Mouse (Mus musculus): Measurements from ENCODE around the gene Gdf11.

The Gdf11 gene

DNA sequence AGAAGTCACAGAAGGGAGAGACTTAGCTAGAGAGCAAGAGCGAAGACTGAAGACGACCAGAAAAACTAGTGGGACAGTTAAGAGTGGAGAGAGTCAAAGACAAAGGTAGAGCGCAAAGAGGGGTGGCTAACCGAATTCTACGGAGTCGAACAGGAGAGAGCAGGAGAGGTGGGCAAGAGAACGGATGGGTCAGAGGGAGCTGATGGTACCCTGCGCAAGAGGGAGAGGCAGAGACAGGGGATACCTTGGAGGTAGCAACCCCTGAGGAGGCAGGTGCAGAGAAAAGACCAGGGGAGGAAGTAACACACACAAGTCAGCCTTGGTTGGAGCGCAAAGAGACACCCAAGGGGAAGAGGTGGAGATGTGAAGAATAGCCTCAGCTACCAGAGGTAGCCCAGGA lies 728 bp upstream of the Gdf11 start:
- peak; percentile 60 for DNase-seq (ENCODE audit: low read depth)

DNA sequence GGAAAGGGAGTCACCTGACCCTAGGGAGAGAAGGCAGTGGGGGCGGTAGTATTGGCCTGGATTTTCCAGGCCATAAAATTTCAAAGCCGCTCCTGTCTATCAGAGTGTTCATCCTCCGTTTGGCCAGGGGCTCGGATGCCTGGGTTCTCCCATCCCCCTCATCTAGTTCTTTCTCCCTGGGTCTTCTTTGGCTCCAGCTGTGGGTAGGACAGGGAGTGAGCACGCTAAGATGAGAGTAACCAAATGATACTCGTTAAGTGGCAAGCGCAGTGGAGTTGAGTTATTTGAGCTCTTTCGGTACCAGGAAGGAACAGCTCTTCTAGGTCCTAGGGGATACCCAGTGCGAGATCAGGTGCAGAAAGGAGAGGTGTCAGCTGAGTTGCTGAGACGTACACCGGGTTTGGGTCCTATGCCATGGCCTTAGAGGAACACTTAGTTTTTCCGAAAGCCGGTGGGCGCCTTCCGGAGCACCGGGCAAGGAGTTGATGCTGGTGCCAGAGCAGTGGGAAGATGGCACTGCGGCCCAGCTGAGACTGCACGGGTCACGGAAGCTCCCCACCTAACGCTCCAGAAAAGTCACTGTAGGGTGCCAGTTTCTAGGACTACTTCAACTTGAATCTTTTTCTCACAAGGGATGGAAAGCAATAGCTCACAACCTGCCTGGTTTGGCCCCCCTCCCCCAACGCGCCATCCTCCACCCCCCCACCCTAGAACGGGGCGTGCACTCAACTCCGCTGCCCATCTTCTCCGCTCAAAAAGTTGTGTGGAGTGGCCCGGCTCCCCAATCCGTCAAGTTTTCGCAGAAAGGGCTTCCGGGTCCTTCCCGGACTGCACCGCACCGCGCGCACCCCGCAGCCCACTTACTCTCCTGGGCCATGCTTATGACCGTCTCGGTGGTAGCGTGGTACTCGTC lies 879 bp downstream of the Gdf11 start:
- DNase-seq (ENCODE audit: low read depth), result peak; percentile 49

DNA sequence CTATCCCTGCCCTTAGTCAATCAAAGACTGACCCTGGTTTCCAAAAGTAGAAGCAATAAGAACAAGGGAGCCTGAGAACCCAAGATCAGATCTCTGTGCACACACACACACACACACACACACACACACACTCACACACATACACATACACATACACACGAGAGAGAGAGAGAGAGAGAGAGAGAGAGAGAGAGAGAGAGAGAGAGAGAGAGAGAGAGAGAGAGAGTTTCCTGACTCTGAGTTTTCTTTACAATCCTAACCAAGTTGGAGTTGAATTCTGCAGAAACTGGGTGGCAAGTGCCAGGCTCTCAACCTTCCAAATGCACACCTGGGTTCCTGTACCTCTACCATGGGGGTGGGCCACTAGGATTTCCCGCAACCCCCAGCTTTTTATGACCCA lies 1.7 kb downstream of the Gdf11 start:
- no peak for DNase-seq (ENCODE audit: low read depth)

DNA sequence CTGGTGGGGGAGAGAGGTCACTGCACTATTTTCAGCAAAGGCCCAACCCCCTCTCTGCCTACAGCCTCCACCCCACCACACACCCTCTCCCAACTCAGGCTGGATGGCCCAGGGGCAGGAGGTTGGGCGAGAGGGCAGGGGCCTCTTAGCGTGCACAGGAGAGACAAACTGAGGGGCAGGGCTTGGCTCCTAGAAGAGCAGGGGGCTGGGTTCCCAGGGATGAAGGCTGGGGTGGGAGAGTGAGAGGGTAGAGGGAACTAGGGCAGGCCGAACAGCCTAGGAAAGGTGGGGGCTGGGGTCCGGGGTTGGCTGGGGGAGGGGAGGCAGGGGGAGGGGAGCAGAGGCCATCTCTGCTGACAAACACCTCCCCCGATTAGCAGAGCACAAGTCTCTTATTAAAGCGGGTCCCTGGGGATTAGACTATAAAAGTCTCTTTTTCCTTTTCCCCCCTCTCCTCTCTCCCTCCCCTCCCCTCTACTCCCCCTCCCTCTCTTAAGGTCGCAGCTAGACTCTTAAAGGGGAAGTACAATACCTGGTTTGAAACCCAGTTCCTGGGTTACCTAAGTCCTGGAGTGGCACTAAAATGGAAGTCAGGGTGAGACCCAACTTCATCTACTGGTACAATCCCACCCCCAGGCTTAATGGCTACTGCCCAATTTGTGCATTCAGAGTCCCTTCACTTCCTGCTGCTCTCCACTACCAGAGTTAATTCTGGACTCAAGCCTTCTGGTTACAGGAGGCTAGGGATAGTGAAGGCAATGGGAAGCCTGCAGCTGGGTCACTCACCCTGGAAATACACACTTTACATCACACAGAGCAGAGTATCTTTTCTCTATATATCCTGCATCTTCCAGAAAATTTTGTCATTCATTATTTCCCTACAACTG lies 2.3 kb downstream of the Gdf11 start:
- no peak for DNase-seq (ENCODE audit: low read depth)

DNA sequence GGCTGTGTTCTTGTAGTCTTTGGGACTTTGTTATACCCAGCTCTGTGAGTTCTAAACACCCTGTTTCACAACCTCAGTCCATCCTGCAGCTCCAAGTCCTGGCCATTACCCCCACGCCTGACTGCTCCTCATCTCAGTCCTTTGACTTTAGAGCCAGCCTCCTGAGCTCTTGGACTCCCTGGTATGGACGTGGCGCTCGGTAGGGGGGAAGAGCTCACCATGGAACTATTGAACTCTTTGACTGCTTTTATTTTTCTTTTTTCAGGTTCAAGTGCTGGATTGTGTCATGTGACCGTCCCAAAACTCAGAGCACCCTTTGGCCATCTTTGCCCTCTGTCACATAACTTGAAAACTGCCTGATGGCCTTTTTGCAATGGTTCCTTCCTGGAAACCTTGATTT lies 9.5 kb downstream of the Gdf11 start:
- no peak for DNase-seq (ENCODE audit: low read depth)

DNA sequence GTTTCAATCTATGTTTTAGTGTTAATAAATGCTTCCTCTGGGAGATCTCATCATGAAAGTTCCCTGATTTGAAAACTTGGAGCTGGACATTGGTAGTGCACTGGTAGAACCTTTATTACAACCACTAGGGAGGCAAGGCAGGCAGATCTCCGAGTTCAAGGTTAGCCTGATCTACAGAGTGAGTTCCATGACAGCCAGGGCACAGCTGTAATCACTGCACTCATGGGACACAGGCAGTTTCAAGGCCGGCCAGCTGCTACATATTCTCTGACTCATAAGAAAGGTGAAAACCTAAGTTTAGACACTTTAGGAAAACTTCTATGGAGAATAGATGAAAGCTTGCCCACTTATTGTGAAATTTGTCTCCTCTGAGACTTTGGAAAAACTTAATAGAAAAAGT lies 12.7 kb downstream of the Gdf11 start:
- DNase-seq (ENCODE audit: low read depth), result no peak

DNA sequence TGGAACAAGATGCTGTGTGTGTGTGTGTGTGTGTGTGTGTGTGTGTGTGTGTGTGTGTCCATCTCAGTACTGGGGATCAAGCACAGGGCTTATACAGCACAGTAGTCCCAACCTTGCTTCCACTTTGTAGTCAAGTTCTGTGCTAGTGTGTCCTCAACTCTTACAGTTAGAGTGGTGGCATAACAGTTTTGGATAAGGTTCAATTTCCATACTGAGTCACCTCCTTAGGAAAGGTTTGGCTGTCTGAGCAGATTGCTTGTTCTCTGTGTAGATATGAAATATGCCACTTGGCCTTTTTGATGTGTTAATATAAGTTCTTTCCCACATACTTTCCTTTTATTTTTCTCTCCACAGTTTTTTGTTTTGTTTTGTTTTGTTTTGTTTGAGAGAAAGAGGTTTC lies 13.2 kb downstream of the Gdf11 start:
- no peak for DNase-seq (ENCODE audit: low read depth)

DNA sequence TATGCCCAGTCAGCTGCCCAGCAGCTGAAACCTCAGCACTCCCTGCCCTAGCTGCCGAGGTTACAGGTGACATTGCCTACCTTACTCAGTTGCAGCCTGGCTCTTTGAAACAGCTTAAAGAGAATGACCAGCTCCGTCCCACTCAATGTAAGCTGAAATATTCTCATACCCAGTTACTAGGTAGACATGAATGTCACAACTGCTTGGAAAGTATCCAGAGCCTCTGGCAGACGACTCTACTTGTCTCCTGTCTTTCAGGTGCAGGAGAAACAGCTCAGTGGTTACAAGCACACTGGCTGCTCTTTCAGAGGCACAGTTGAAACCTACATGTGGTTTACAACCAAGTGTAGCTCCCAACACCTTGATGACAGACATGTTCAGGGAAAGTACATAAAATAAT lies 21.2 kb downstream of the Gdf11 start:
- no peak for DNase-seq (ENCODE audit: low read depth)

DNA sequence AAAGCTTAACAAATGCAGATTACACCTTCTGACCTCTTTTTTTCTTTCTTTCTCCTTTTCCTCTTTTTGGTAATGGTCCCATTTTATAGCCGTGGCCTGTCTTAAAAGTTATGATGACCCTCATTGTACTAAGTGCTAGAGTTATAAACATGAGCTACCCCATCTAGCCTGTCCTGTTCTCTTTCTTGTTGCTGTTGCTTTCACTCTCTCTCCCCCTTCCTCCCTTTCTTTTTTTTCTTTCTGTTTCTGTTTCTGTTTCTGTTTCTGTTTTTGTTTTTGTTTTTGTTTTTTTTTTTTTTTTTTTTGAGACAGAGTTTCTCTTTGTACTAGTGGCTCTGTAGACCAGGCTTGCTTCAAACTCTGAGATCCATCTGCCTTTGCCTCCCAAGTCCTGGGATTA lies 25.0 kb downstream of the Gdf11 start:
- DNase-seq (ENCODE audit: low read depth), result no peak

DNA sequence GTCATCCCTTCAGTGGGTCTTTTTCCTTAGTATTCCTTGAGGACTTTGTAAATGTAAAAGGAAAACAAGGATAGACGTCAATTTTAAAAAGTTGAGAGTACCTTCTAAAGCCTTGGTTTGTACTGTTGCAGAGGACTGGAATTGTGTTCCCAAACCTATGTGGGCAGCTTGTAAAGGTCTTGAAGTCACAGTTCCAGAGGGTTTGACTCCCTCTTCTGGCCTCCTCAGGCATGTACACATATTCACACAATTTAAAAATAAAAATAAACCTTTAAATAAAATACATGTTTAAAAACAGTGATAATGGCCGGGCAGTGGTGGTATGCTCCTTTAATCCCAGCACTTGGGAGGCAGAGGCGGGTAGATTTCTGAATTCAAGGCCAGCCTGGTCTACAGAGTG lies 25.5 kb downstream of the Gdf11 start:
- DNase-seq (ENCODE audit: low read depth), result peak; percentile 32

DNA sequence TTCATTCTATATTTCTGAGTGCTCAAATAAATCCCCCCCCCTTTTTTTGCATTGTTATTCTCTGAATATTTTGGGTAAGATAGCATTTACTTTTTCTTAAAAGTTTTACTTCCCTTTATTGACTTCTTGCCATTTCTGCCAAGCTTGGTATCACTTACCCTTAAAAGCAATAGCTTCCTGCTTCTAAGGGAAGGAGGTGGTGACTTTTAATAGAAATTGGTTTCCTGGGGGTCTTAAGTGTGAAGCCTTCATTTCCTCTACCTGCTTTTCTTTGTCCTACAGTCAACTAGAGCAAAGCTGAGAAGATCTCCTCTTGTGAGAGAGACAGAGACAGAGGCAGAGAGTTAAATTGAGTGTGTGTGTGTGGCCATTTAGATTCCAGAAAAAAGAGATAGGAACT lies 30.3 kb downstream of the Gdf11 start:
- DNase-seq (ENCODE audit: low read depth), result no peak

DNA sequence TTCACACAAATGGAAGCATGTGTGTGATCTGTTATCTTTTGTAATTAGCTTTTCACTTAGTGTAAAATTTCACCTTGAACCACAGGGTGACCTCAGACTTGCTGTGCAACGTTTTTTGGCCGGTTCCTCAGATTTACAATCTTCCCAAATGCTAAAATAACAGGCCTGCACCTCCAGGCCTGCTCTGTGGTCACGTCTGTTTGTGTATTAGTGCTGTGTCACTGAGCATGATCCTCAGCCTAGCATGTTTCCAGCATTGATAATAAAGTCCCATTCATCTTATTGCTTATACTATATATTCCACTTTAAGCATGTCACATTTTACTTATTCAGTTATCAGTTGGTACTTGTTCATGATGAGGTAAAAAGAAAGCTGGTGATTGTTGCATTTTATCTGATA lies 41.2 kb downstream of the Gdf11 start:
- no peak for DNase-seq (ENCODE audit: low read depth)

DNA sequence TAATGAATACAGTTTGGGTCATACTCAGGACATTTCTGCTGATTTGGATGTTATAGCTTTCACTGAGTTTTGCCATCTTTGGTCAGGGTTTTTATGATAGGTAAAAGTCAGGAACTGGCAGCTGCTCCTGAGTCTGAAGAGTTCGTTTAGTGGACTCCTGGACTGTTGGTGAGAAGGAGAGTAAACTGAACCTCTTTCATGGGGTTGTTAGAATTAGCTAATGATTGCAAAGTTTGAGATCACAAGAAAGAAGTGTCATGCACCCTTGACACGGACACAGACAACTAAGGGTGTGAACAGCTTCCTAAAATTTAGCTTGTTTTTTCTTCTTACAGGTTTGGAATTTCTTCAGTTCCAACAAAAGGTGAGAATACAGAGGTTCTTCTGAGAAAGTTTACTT lies 43.1 kb downstream of the Gdf11 start:
- DNase-seq (ENCODE audit: low read depth), result no peak

DNA sequence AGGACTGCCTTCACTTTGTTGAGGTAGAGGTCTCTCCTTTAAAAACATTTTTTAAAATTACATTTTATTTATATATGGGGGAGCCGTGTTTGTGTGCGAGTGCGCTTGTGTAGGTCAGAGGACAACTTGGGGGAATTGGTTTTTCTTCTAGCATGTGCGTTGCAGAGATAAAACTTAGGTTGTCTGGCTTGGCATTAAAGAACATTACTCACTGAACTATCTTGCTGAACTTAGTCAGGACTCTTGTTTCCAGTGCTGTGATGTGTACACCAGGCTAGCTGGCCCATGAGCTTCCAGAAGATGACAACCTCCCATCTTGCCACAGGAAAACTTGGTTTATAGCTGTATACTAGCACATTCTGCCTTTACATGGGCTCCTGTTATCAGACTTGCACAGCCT lies 44.9 kb downstream of the Gdf11 start:
- no peak for DNase-seq (ENCODE audit: low read depth)

DNA sequence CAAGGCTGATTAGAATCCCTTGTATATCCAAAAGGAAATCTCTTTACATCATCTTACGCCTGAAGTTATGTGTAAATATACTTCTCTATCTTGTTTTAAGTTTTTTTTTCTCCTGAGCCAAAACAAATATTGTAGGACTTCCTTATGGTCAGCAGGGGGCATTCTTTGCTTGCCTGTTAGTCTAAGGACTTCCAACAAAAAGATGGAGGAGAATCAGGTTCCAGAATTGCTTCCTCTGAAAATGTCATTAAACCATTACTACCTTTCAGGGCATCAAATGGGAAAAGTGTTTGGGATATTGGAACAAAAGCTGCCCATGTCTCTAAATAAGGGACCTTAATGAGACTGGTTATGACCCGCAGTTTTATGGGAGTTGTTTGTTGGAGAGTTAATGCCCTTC lies 46.0 kb downstream of the Gdf11 start:
- peak; percentile 48 for DNase-seq (ENCODE audit: low read depth)

DNA sequence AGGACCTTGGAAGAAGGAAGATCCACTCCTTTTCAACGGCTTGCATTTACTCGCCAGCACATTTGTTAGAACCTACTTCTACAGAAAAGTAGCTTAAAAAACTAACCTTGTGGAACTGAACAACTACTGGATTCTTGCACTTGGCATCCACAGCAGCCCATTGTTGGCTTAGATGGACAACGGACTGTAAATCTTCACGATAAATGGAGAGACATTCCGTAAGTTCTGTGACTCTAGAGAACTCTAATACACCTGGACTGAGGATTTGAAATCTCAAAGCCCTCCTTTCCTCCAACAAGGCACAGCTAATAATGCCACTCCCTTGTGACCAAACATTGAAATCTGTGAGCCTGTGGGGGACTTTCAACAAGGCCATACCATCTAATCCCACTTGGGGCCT lies 48.3 kb downstream of the Gdf11 start:
- no peak for DNase-seq (ENCODE audit: low read depth)

DNA sequence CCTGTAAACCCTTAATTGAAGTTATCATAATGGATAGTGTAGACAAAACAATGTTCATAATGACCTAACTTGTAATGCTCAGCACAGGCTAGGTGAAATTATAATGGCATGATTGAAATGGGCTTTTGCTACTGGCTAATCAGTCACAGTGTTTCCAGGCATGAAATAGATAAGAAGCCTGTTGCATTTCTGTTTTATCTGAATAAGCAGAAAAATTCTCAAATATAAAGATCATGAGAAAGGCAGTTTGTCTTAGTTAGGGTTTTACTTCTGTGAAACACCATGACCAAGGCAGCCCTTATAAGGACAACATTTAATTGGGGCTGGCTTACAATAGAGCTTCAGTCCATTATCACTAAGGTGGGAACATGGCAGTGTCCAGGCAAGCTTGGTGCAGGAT lies 50.9 kb downstream of the Gdf11 start:
- DNase-seq (ENCODE audit: low read depth), result no peak

DNA sequence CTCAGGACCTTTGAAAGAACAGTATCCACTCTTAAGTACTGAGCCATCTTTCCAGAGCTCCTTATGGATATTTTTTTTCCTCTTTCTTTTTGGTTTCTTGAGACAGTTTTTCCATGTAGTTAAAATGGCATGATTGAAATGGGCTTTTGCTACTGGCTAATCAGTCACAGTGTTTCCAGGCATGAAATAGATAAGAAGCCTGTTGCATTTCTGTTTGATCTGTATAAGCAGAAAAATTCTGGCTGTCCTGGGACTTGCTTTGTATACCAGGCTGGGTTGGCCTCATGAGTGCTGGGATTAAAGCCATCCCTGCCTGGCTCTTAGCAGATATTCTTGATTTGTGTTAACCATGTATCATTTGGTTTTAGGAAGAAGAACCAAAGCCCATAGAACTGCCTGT lies 52.1 kb downstream of the Gdf11 start:
- no peak for DNase-seq (ENCODE audit: low read depth)

DNA sequence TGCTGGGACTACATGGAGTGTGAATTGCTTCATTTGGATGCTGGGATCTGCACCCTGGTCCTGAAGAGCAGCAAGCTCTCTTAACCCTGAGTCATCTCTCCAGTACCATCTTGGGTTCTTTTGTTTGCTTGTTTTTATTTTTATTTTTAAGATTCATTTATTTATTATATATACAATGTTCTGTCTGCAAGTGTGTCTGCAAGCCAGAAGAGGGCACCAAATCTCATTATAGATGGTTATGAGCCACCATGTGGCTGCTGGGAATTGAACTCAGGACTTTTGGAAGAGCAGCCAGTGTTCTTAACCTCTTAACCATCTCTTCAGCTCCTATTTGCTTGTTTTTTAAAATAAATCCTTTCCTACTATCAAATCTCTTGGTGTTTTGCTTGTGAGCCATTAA lies 54.1 kb downstream of the Gdf11 start:
- no peak for DNase-seq (ENCODE audit: low read depth)
